Mouse (Mus musculus): ENCODE data around the gene Gdf15. TPM values are rescaled to one million over a fixed set of nuclear protein-coding genes. Genes with fewer than 3 reads are reported as not detected.
A peak's percentile ranks its signal among the peaks of the same experiment; 100 is the strongest.

Gdf15 gene
- total and polyA plus RNA-seq, 2 experiments from 2014 or later, result 0.22 to 0.26 TPM

DNA sequence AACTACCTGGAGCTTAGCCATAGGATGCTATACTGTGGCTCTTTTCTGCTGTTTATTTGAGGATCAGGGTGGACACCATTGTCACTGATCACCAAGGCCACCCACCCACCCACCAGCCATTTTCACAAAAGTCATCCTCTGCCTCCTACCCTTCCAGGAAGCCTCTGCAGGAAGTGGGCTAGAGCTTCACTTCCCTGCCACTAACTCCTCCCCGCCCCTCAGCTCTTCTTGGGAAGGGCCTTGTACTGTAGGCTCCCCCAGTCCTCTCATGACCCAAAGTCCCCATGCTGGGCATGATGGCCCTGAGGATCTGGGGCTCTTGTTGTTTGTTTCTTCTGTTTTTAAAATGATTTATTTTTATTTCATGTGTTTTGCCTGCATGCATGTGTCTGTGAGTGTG lies 43.1 kb upstream of the Gdf15 start:
- no peak for TF ChIP-seq CTCF (IDR thresholded peaks at IDR 0.05)
- DNase-seq (ENCODE audit: low spot score) (no peak), ATAC-seq (ENCODE audit: low FRiP score) (no peak)
- Histone ChIP-seq H3K9me3 (ENCODE audit: low read length) (no peaks in the 10 kb centered on the region), H3K4me3 (ENCODE audit: low read depth, low read length) (no peak overlapping the region), H3K27ac (ENCODE audit: low read depth, low read length) (no peak overlapping the region), H3K4me2 (ENCODE audit: low read depth, low read length, poor library complexity, severe bottlenecking) (no peak overlapping the region), H3K36me3 (ENCODE audit: insufficient read depth, low read length) (peaks cover 17% of the 10 kb centered on the region; the same call in 1 of the 2 replicates), H3K4me1 (ENCODE audit: insufficient read depth, low read length) (peaks cover 8% of the 10 kb centered on the region; the same call in 1 of the 2 replicates), H3K9ac (replicated peaks; ENCODE audit: low read length, poor library complexity, severe bottlenecking) (no peak overlapping the region), H3K27me3 (ENCODE audit: insufficient read depth, low read length) (no peaks in the 10 kb centered on the region)
- 89% methylated on average over 1 of the region's 1 CpGs for WGBS

DNA sequence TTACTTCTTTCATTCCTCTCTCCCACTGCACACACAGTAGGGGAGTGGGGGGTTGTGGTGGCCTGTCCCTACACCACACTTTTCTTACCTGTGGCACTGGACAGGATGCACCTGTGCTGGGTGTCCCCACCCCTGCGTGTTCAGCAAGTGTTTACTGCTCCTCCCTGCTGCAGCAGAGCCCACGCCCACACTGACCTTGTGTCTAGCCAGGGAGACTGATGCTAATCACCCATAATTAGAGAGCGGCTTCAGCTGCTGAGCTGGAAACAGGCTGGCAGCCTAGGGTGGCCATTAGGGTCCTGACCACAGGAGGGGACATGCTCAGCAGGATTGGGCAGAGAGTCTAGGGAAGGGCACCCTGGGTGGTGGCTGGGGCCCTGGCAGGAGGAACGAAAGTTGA lies 42.5 kb upstream of the Gdf15 start:
- peaks cover 17% of the 10 kb centered on the region; the same call in 1 of the 2 replicates for H3K36me3 ChIP-seq (ENCODE audit: insufficient read depth, low read length)
- H3K4me3 ChIP-seq (ENCODE audit: low read depth, low read length), result no peak overlapping the region
- 0 out of 2 replicates have a peak overlapping the region, but pooled peaks have one; percentile 62 for H3K9ac ChIP-seq (replicated peaks; ENCODE audit: low read length, poor library complexity, severe bottlenecking)
- DNase-seq (ENCODE audit: low spot score) (no peak), ATAC-seq (ENCODE audit: low FRiP score) (no peak)
- no peaks in the 10 kb centered on the region for H3K9me3 ChIP-seq (ENCODE audit: low read length)
- no peak overlapping the region for H3K4me2 ChIP-seq (ENCODE audit: low read depth, low read length, poor library complexity, severe bottlenecking)
- no peaks in the 10 kb centered on the region for H3K27me3 ChIP-seq (ENCODE audit: insufficient read depth, low read length)
- H3K27ac ChIP-seq (ENCODE audit: low read depth, low read length), result no peak overlapping the region; the same call in 1 of the 2 replicates
- 93% methylated on average over 4 of the region's 4 CpGs for WGBS
- peaks cover 8% of the 10 kb centered on the region; the same call in 1 of the 2 replicates for H3K4me1 ChIP-seq (ENCODE audit: insufficient read depth, low read length)
- TF ChIP-seq CTCF (IDR thresholded peaks at IDR 0.05), result no peak

DNA sequence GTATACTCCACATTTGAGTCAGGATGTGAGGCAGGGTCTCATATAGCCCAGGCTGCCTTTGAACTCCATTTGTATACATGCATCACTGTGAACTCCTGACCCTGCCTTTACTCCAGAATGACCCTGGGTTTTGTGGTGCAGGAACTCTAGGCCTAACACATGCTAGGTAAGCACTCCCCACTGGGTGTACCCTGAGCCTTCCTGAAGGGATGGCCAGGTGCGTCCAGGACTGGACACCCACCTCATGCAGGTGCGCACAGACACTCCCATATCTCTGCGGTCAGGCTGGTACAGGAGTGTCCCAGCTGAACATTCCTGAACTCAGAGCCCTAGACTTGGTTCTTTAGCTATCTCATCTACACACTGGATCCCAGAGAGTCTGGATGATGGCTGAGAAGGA lies 41.9 kb upstream of the Gdf15 start:
- no peaks in the 10 kb centered on the region for H3K9me3 ChIP-seq (ENCODE audit: low read length)
- 86% methylated on average over 3 of the region's 3 CpGs for WGBS
- H3K27me3 ChIP-seq (ENCODE audit: insufficient read depth, low read length), result no peaks in the 10 kb centered on the region
- H3K27ac ChIP-seq (ENCODE audit: low read depth, low read length), result peak overlapping the region; percentile 96
- DNase-seq (ENCODE audit: low spot score) (no peak), ATAC-seq (ENCODE audit: low FRiP score) (no peak)
- peak overlapping the region; percentile 52 for H3K4me3 ChIP-seq (ENCODE audit: low read depth, low read length)
- peak overlapping the region; percentile 62 for H3K9ac ChIP-seq (replicated peaks; ENCODE audit: low read length, poor library complexity, severe bottlenecking)
- peaks cover 8% of the 10 kb centered on the region; the same call in 1 of the 2 replicates for H3K4me1 ChIP-seq (ENCODE audit: insufficient read depth, low read length)
- H3K4me2 ChIP-seq (ENCODE audit: low read depth, low read length, poor library complexity, severe bottlenecking), result peak overlapping the region; percentile 63
- no peak for TF ChIP-seq CTCF (IDR thresholded peaks at IDR 0.05)
- H3K36me3 ChIP-seq (ENCODE audit: insufficient read depth, low read length), result peaks cover 16% of the 10 kb centered on the region; the same call in 1 of the 2 replicates

DNA sequence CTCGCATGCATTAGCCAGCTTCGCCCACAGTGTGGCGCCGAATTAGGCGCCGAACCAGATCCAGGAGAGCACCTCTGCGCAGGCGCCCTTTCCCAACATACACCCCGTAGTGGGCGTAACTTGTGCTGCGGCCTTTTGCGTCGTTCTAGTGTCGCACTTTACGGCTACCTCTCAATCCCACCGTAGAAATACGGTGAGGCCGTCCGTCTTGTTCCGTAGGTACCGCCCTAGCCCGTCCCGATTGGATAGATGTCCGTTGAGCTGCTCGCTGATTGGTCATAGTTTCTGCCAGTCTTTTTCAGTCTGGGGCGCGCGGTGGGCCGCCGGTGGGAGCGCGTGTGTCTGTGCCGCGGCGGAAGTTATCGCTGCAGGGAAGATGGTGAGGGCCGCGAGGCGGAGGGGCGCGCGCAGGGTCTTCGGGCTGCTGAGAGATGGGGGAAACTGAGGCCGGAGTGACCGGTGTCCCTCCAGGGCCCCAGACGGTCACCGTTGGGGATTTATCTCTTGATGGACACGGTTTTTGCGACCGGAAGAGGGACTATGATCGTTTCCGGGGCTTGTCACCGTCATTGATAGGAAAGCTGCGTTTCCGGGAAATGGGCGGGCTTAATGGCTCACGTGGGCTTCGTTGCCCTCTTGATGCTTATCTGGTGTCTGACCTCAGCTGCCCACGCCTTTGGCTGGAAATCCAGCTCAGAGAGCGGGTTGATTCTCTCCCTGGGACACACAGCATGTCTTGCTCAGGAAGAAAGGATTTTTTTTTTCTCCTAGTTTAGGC lies 41.0 kb upstream of the Gdf15 start, which contains the start of gene Lsm4:
TSS of gene Lsm4 (plus strand) at position 170 of the 778 bp plus-strand sequence.
- ATAC-seq (ENCODE audit: low FRiP score) (peak; percentile 98), DNase-seq (ENCODE audit: low spot score) (peak; percentile 100)
- peaks cover 8% of the 10 kb centered on the region; the same call in 1 of the 2 replicates for H3K4me1 ChIP-seq (ENCODE audit: insufficient read depth, low read length)
- TF ChIP-seq CTCF (IDR thresholded peaks at IDR 0.05), result peak; percentile 83
- under 1% methylated on average over 56 of the region's 60 CpGs for WGBS
- H3K27me3 ChIP-seq (ENCODE audit: insufficient read depth, low read length), result no peaks in the 10 kb centered on the region
- H3K9me3 ChIP-seq (ENCODE audit: low read length), result no peaks in the 10 kb centered on the region
- H3K4me2 ChIP-seq (ENCODE audit: low read depth, low read length, poor library complexity, severe bottlenecking), result peak within 1 kb of the TSS; percentile 63
- H3K4me3 ChIP-seq (ENCODE audit: low read depth, low read length), result peak within 1 kb of the TSS; percentile 52
- H3K9ac ChIP-seq (replicated peaks; ENCODE audit: low read length, poor library complexity, severe bottlenecking), result peak within 1 kb of the TSS; percentile 62
- H3K27ac ChIP-seq (ENCODE audit: low read depth, low read length), result peak within 1 kb of the TSS; percentile 96
- H3K36me3 ChIP-seq (ENCODE audit: insufficient read depth, low read length), result peaks cover 8% of the 10 kb centered on the region; the same call in 1 of the 2 replicates

DNA sequence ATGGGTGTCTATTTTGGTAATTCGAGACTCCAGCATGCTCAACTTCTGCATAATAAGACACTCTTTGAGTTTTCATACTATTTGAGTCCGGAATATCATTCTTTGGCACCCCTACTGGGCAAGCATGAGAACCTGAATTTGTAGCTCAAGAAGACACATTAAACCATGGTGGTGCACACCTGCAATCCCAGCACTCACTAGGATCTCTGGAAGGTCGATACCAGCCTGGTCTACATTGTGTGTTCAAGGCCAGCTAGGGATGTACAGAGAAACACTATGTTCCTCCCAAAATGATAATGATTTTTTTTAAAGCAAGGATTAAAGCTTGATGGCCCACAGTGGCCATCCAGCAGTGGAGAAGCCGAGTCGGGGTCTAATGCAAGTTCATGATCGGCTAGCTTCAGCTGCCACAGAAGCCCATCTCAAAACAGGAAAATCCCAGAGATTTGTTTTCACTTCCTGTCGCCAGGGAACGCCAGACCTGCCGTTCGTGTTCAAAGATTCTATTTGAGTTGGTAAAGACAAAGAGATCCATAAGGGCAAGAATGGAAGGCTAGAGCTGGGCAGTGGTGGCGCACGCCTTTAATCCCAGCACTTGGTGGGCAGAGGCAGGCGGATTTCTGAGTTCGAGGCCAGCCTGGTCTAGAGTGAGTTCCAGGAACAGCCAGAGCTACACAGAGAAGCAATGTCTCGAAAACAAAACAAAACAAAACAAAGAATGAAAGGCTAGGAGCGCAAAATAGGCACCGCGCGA lies 40.2 kb upstream of the Gdf15 start:
- WGBS, result 39% methylated on average over 19 of the region's 19 CpGs
- no peak for DNase-seq (ENCODE audit: low spot score)

More for the DNA sequence above, 40.2 kb upstream of the Gdf15 start:
- H3K36me3 ChIP-seq (ENCODE audit: insufficient read depth, low read length), result peaks cover under 1% of the 10 kb centered on the region; the same call in 1 of the 2 replicates
- H3K4me2 ChIP-seq (ENCODE audit: low read depth, low read length, poor library complexity, severe bottlenecking), result peak overlapping the region; percentile 47
- H3K27me3 ChIP-seq (ENCODE audit: insufficient read depth, low read length), result no peaks in the 10 kb centered on the region
- no peaks in the 10 kb centered on the region for H3K9me3 ChIP-seq (ENCODE audit: low read length)
- peak overlapping the region; percentile 52 for H3K4me3 ChIP-seq (ENCODE audit: low read depth, low read length)
- TF ChIP-seq CTCF (IDR thresholded peaks at IDR 0.05), result peak; percentile 51
- no peak; the same call in 1 of the 2 replicates for ATAC-seq (ENCODE audit: low FRiP score)
- H3K4me1 ChIP-seq (ENCODE audit: insufficient read depth, low read length), result peaks cover 8% of the 10 kb centered on the region; the same call in 1 of the 2 replicates
- peak overlapping the region; percentile 51; the same call in 1 of the 2 replicates for H3K9ac ChIP-seq (replicated peaks; ENCODE audit: low read length, poor library complexity, severe bottlenecking)
- H3K27ac ChIP-seq (ENCODE audit: low read depth, low read length), result peak overlapping the region; percentile 96

Data from midbrain, postnatal 0 days (tissue).